Mouse (Mus musculus) mature B cell (primary cell): ENCODE data around the gene Tapbp.
"Not testable (repeated sequence)": the region's sequence is repeated elsewhere in the genome, so short reads cannot be mapped to it uniquely, and the experiment has no call there.

Source experiments
- in situ Hi-C: fragments of 300-500 bp; cut with MboI; formaldehyde crosslinking; loops from 2 replicates; pipeline ENCODE4 v1.14.3; 2019

Tapbp gene

DNA sequence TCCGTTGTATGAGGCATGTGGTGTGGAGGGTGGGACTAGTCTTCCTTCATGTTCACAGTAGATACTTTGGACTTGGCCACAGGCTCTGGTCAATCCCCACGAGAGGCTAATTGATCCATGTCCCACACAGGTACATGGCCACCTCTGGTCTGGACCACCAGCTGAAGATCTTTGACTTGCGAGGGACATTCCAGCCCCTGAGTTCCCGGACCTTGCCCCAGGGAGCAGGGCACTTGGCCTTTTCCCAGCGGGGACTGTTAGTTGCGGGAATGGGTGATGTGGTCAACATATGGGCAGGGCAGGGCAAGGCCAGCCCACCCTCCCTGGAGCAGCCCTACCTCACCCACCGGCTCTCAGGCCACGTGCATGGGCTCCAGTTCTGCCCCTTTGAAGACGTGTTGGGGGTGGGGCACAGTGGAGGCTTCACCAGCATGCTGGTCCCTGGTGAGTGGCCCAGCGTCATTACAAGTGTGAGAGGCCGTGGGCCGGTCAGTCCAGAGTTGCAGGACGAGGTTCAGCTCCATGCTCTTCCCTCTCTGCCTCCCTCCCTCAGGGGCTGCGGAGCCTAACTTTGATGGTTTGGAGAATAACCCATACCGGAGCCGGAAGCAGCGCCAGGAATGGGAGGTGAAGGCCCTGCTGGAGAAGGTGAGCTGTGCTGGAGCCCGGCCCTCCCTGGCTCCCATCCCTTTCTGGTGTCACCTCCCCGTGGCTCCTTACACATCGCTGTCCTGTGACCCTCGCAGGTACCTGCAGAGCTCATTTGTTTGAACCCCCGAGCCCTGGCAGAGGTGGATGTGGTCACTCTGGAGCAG, 32.6 kb downstream of the Tapbp start:
- in situ Hi-C loops, result no loop called here

DNA sequence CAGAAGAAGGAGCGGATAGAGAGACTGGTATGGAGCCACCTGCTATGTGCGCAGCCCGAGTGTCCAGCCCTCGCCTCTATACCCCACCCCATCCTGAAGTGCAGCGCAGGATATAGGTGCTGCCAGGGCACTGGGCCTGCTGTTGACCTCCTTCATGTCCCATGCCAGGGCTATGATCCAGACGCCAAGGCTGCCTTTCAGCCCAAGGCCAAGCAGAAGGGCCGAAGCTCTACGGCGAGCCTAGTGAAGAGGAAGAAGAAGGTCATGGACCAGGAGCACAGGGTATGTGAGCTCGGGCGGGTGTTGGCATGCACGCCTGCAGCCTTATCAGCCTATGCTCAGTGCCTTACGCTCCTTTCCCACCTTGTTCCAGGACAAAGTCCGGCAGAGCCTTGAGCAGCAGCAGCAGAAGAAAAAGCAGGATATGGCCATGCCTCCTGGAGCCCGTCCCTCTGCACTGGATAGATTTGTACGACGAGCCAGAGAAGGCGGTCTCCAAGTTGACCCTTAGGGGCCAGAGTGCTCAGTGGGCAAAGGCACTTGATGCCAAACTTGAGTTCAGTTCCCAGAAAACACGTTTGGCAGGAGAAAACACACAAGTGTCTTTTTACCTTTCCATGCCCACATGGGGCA, 33.3 kb downstream of the Tapbp start:
- in situ Hi-C loops, result no loop called here

DNA sequence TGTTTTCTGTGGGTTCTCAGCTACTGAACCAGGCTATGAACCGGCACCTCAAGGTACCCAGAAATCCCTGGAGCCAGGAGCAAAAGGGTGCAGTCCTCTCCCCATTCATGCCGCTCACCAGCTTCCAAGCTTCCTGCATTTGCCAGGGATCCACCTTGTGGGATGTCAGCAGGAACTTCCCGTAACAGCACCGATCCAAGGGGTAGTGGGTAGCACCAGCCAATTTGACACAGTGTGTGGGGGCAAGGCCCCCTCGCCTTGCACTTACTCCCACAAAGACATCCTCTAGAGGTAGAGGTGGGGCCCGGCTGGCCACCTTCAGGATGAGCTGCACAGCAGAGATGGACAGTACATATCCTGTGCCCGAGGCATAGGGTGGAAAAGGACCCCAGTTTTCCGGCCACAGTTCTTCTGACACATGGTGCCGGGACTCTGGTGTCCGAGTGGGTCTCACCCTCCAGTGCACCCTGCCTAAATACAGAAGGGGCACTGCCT, 34.5 kb downstream of the Tapbp start:
- in situ Hi-C loops, result no loop called here

DNA sequence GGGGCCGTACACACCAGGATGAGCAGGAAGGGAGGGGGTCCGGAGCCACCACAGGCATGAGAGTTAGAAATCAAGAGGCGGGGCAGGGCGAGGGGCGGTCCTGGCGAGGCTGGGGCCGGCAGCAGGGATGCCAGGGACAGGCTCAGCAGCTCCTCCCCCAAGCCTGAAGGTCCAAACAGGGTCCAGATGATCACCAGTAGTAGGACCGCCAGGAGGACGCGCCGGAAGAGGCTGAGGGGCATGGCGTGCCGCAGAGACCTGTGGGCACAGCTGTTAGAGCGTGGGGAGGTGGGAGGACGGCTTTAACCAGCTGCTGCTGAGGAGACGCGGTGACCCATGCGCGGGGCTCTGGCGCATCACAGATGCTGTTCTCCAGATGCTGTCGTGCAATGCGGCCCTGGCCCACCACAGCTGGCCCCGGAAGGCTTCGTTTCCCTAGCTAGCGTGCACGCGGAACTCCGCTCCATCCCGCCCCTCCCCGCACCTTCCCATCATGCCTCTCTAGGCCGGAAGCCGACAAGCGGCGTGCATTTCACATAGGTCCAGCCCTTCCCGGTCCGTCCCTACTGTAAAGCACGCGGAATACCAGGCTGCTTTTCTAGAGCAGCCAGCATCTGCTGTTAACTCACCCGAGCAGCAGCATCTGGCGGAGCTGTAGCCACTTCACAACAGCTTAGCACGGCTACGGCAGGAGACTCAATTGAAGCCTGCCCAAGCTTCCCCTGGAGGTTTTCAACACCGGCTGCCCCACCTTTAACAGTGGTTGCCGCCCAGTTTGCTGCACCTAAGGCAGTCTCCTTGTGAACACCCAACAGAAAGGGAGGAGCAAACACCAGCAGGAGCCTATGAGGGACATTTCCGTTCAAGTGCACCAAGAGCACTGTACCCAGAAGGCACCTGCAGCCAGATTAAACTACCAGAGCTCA, 35.6 kb downstream of the Tapbp start, which contains the start of gene B3galt4:
TSS of gene B3galt4 (minus strand) at position 468 of the 926 bp plus-strand sequence.
- in situ Hi-C loops, result no loop called here

DNA sequence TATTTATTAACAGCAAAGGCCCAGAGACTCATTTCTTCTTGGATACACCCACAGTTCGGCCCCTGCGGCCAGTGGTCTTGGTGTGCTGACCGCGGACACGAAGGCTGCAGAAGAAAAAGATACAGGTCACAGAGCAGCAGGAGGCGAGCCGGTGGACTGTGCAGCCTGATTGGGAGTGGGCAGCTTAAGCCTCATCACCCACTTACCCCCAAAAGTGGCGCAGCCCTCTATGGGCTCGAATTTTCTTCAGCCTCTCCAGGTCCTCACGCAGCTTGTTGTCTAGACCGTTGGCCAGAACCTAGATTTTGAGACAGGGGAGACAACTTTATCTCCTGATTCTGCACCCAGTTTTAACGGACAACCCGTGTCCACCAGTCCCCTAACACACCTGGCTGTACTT, 36.3 kb downstream of the Tapbp start:
- in situ Hi-C loops, result not testable (repeated sequence)

DNA sequence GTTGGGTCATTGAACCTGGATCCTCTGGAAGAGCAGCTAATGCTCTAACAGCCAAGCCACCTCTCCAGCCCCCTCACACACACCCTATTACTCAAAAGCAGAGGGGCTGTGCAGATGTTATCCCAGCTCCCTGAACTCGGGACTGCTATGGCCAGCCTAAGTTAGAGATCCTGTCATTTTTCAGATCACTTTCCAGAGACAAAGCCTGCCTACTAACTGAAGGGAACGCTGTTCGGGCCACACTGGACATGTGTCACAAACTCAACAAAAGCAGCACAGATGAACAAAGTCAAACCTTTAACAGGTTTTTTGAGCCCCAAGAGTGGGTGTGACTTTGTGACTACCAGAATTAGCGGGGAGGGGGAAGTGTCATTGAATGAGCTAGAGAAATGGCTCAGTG, 37.2 kb downstream of the Tapbp start:
- in situ Hi-C loops, result no loop called here

DNA sequence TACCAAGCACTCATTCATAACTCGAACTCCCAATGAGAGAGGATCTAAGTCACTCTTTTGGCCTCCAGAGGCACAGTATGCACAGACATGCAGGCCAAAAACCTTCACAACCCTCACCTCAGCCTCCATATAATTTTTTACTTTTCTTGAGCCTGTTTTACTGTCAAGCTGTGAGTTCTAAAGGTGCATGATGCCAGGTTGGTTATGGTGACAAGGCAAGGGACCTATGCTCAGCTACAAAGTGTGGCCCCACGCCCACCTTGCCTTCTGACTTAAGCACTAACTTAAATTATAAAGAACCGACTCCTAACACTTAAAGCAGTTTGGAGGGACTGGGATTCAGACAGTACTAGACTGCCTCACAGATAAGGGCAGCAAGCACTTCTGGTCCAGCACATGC, 37.6 kb downstream of the Tapbp start:
- in situ Hi-C loops, result no loop called here

DNA sequence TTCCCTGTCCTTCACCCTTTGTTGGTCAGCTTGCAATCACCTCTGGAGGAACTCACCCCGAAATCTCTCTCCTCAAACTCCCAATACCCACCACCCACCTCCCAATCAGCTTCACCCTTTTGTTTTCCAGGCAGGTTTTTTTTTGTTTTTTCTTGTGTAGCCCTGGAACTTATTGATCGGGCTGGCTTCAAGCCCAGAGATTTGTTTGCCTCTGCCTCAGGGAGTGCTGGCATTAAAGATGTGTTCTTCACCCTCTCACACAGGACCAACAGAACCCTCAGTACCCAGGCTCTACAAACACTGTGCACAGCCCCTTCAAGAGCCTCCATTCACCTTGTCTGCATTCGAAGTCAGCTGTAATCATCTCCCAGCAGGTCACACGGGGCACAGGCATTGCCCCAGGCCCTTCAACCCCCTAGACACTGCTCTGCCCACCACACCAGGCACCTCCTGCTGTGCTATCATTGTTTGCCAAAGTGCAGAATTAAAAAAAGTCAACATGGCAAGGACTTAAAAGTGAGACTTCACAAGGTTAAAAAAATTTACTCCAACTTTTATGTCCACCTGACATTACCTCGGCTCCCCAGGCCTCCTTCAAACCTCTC, 38.4 kb downstream of the Tapbp start:
- in situ Hi-C loops, result no loop called here

DNA sequence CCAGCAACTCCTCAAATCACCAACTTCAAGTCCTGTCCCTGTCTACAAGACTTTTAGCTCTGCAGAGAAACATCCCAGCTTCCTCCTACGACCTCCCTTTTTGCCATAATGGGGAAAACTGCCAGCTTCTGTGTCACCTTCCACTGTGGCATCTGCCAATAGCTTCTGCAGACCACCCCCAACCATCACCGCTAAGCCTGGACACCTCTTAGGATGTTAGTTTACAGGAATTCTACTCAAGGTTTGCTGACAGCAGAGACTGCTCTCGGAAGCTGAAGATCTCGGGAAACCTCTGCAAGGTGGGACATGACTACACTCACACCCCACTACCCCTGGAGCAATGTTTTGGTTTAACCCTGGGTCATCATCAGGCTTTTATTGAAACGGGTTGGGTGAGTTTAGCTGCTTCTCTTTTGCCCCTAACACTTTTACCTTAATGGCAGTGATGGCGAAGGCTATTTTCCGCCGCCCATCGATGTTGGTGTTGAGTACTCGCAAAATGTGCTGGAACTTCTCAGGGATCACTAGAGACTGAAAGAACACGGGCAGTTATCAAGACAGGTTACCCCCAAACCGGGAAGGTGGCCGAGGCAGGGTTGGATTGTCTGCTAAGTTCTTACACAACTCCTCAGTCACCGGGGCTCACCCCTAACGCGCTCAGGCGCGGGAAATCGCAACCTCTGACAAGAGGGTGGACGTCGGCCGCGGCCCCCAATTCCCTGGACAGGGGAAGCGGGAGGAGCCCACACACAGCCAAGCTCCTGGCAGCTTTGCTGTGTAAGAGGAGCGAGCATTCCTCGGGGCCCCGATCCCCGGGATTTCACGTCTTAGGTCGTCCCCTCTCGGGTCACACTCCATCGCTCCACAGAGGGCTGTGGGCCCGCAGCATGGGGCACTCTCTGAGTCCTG, 39.2 kb downstream of the Tapbp start:
- in situ Hi-C loops, result no loop called here

DNA sequence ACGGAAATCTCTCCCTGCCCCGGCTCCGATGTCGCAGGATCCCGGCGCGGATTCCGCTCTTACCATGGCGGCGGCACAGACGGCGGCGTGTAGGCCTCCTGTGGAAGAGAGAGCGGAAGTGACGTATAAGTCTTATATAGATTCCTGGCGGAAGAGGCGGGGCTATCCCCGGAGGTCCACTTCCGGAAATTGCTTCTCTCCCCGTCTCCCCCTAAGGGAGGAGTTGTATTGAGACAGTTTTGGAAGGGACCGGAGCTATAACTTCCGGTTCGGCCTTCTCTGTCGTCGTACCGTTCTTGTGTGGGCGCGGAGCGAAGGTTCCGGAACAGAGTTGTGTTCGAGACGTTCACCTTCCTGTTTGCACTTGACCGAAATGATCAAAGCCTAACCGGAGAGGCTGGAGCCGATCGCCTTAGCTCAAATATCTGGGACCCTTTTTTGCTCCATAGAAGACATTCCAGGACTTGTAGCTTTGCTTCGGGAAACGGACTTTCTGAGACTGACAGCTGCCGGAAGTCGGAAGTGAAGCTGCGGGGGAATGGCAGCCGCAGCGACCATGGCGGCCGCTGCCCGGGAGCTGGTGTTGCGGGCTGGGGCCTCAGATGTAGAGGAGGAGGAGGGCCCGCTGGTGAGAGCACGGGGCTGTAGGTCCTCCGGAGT, 40.0 kb downstream of the Tapbp start, which contains the start of the genes Vps52 and Rps18:
TSS of gene Vps52 (plus strand) at position 258 of the 660 bp plus-strand sequence.
TSS of gene Rps18 (minus strand) at position 447 of the 660 bp plus-strand sequence.
- in situ Hi-C loops, result no loop called here

DNA sequence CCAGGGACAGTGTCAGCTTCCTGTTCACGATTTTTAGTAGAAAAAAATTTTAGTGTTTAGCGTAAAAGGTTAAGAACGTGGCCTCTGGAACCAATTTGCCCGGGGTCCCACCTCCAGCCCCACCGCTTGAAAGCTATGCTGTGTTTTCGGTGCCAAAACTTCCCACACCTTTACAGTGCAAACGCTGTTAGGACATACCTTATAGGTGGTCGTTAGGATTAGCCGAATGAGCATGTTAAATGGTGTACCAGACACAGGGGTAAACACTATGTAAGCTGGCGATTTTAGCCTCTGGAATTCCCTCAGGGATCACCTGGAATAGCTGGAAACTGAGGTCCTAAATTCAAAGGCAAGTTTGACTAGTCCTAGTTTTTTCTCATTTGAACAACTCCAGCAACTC, 40.6 kb downstream of the Tapbp start:
- in situ Hi-C loops, result no loop called here

DNA sequence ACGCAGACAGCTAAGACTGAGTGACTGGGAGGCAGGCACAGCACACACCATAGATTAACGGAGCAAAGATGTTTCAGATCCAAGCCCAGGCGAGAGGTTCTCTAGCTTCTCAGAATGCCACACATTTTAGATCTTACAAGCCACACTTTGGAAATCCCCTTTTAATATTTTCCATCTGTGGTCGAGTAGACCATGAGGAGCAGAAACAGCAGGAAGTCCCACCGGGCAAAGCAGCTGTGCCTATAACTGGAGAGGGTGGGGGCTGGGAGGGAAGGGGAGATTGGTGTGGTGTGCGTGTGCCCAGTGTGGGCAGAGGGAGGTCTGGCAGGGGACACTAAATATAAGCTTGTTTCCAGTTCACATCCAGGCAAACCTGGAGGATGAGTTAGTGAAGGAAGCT, 41.8 kb downstream of the Tapbp start:
- in situ Hi-C loops, result no loop called here

DNA sequence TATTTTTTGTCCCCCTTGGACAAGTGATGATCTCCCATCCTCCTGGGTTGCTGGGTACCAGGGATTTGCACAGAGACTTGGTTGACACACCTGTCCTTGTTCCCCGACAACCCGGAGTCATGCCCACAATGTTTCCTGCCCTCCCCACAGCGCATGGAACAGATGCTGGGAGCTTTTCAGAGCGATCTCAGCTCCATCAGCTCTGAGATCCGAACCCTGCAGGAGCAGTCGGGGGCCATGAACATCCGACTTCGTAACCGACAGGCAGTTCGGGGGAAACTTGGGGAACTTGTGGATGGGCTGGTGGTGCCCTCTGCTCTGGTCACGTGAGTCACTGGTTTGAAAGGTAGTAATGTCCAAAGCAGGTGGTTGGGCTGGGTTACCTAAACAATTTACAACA, 42.8 kb downstream of the Tapbp start:
- in situ Hi-C loops, result no loop called here

DNA sequence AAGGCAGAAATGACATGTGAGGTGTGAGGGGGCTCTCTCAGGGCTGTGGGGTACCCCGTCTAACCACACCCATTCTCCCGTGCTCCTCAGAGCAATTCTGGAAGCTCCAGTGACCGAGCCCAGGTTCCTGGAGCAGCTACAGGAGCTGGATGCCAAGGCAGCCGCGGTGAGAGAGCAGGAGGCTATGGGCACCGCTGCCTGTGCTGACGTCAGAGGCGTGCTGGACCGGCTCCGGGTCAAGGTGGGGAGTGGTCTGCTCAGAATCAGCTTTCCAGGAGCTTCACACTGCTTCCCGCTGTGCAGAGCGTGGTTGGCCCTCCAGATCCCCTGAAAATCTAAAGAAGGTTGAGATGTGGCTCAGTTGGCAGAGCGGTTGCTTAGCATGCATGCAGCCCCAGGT, 43.4 kb downstream of the Tapbp start:
- in situ Hi-C loops, result no loop called here

DNA sequence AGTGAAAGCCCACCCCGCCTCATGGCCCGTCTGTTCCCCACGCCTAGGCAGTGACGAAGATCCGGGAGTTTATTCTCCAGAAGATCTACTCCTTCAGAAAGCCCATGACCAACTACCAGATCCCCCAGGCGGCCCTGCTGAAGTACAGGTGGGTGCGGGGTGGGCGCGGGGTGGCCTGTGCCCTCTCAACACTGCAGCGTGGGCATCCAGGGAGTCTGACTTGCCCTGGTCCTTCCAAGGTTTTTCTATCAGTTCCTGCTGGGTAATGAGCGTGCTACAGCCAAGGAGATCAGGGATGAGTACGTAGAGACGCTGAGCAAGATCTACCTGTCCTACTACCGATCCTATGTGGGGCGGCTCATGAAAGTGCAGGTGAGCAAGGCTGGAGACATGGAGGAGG, 44.2 kb downstream of the Tapbp start:
- in situ Hi-C loops, result no loop called here

DNA sequence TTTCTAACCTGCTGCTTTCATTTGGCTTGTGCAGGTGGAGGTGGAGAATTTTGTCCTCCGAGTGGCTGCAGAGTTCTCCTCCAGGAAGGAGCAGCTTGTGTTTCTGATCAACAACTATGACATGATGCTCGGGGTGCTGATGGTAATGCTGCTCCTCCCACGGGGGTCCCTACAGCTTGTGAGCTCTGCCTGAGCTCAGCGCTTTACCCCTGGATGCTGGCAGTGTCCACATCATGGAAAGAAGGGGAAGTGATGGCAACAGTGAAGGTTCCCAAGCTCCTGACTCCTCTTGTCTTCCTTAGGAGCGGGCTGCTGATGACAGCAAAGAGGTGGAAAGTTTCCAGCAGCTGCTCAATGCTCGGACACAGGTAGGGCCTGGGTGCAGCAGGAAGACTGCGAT, 47.2 kb downstream of the Tapbp start:
- in situ Hi-C loops, result no loop called here

DNA sequence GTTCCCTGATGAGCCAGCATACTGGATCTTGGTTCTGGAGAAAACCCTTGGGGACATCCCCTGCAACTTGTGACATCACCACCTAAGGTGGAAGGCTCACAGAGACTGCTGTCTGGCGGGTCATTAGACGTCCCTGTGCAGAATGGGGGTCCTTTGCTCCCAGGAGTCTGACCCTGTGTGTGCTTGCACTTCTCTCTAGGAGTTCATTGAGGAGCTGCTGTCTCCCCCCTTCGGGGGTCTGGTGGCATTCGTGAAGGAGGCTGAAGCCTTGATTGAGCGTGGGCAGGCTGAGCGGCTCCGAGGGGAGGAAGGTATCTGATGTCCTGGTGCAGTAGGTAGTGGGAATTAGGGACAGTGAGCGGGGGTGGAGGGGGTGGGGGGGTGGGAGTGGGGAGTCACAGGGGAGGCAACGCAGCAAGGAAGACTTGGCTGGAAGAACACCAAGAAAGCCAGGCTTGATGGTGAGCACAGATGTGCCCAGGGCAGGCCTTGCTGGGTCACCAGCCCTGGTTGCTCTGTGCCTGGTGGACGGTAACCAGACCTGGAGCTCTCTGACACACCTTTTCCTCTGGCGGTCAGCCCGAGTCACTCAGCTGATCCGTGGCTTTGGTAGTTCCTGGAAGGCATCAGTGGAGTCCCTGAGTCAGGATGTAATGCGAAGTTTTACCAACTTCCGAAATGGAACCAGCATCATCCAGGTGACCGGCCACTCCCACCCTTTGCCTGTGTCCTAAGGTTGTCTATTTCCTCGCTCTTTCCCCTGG, 49.6 kb downstream of the Tapbp start:
- in situ Hi-C loops, result no loop called here

DNA sequence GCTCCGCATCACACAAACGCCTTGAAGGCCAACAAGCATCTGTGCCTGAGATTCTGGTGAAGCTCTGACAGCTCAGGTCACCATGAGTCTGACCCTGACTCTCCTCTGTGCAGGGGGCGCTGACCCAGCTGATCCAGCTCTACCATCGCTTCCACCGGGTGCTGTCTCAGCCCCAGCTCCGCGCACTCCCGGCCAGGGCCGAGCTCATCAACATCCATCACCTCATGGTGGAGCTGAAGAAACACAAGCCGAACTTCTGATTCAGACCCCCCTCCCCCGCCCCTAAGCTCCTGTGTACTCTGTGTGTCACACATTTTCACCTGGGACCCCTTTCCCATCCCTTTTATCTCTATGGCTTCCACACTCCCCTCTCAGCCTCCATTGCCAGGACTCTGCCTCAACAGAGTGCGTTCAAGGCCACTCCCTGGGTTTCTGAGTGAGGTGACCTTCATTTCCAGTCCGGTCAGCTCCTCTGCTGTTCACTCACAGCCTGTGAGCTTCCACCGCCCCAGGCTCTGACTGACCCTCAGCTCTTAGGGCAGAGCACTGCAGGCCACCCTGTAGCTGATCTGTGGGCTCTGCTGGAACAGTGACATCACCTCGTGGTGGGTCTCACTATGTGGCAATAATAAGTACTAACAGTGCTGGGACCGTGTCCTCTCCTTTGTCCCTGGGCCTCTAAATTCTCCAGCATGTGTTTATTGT, 50.3 kb downstream of the Tapbp start:
- in situ Hi-C loops, result no loop called here

DNA sequence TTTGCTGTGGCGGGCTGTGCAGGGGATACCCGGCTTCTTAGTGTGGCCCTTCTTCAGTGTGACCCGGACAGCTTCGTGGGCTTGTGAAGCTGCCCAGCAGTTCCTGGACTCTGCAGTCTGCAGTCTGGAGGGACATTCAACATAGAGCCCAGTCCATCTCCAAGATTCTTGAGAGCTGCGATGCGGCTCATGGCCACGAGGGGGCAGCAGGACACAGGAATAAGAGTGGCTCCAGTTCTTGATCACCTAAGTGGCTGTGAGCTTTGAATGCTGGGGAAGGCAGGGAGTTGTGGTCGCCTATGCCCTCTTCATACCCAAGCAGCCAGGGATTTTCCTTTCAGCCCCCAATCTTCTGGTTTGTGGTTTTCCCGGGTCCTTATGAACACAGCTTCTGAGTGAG, 52.8 kb downstream of the Tapbp start:
- in situ Hi-C loops, result no loop called here
